Mouse (Mus musculus) neural tube, embryonic 15.5 days (tissue): ENCODE data around the gene Nusap1. TPM values are rescaled to one million over a fixed set of nuclear protein-coding genes. Genes with fewer than 3 reads are reported as not detected.

Source experiments
- ATAC-seq: fragments of 200-750 bp; cut with Nextera tagmentation; 2 replicates; pipeline ENCODE4 v1.8.0; 2017; ENCODE audit warnings: mild to moderate bottlenecking, moderate TSS enrichment, moderate library complexity; ENCODE audit not compliant: low FRiP score
- H3K27ac ChIP-seq: fragments of 300-500 bp; sonication (generic); replicated peaks from 2 replicates; pipeline ENCODE4 v1.5.1; 2015; ENCODE audit warnings: mild to moderate bottlenecking, inconsistent platforms
- H3K27me3 ChIP-seq: fragments of 300-500 bp; sonication (generic); replicated peaks from 2 replicates; pipeline ENCODE4 v1.6.1; 2015; ENCODE audit warnings: inconsistent platforms
- H3K36me3 ChIP-seq: fragments of 300-500 bp; sonication (generic); 2 replicates; pipeline ENCODE4 v1.6.1; 2015; ENCODE audit warnings: inconsistent platforms
- H3K4me1 ChIP-seq: fragments of 300-500 bp; sonication (generic); 2 replicates; pipeline ENCODE4 v1.6.1; 2015; ENCODE audit warnings: inconsistent platforms
- H3K4me2 ChIP-seq: fragments of 300-500 bp; sonication (generic); 2 replicates; pipeline ENCODE4 v1.6.1; 2015; ENCODE audit warnings: inconsistent platforms, mild to moderate bottlenecking, moderate library complexity
- H3K4me3 ChIP-seq: fragments of 300-500 bp; sonication (generic); replicated peaks from 2 replicates; pipeline ENCODE4 v1.5.1; 2015; ENCODE audit warnings: mild to moderate bottlenecking, inconsistent platforms
- H3K9ac ChIP-seq: fragments of 300-500 bp; sonication (generic); replicated peaks from 2 replicates; pipeline ENCODE4 v1.6.1; 2015; ENCODE audit warnings: mild to moderate bottlenecking, inconsistent platforms
- H3K9me3 ChIP-seq: fragments of 300-500 bp; sonication (generic); replicated peaks from 2 replicates; pipeline ENCODE4 v1.6.1; 2016; ENCODE audit warnings: inconsistent platforms
- WGBS: fragments of 180-500 bp; shearing (Covaris S2); methylation state at CpG from one replicate; pipeline ENCODE4 v1.1.7; 2015; ENCODE audit warnings: mixed read lengths; 5-methylcytosine and 5-hydroxymethylcytosine counted together
- polyA plus RNA-seq: library from polyadenylated mRNA; unstranded; fragments of >200 nt; fragmentation: Nextera tagmentation; extraction: Ambion mirVana; gene quantifications from 2 replicates; pipeline ENCODE4 v1.2.1, GENCODE M21; 2015

The Nusap1 gene
- polyA plus RNA-seq = 8.3 and 22.5 TPM in 2 replicates

- Histone ChIP-seq H3K9ac (peak within 1 kb of the TSS; percentile 41), H3K27ac (no peak within 1 kb of the TSS), H3K9me3 (no peaks in the 10 kb centered on the region), H3K4me1 (peaks cover 16% of the 10 kb centered on the region), H3K4me3 (peak within 1 kb of the TSS; percentile 67), H3K36me3 (no peaks in the 10 kb centered on the region), H3K27me3 (no peaks in the 10 kb centered on the region), H3K4me2 (peak within 1 kb of the TSS; percentile 94)
- whole genome bisulfite sequencing = under 1% methylated on average over 55 of the region's 55 CpGs
- peak; percentile 100 for ATAC-seq
These were observed at the start of gene Nusap1, which contains the start of gene Oip5 for GRCm38 (mm10) chr2:119618199-119618982. Gene Nusap1 (plus strand): TSS chr2:119618298. Gene Oip5 (minus strand): TSS chr2:119618469.

- Histone ChIP-seq H3K4me1 (no peaks in the 10 kb centered on the region), H3K9me3 (no peaks in the 10 kb centered on the region), H3K36me3 (peaks cover 36% of the 10 kb centered on the region), H3K9ac (no peak overlapping the region), H3K4me3 (no peak overlapping the region), H3K27ac (no peak overlapping the region), H3K4me2 (no peak overlapping the region), H3K27me3 (no peaks in the 10 kb centered on the region)
- 88% methylated on average over 1 of the region's 1 CpGs for WGBS
- ATAC-seq = no peak
These were observed 45.6 kb upstream of the Nusap1 start for GRCm38 (mm10) chr2:119572471-119572870.

- Histone ChIP-seq H3K36me3 (peaks cover 22% of the 10 kb centered on the region; the same call in 1 of the 2 replicates), H3K9me3 (no peaks in the 10 kb centered on the region), H3K4me1 (no peaks in the 10 kb centered on the region), H3K4me2 (no peak overlapping the region), H3K27me3 (no peaks in the 10 kb centered on the region), H3K9ac (no peak overlapping the region), H3K4me3 (no peak overlapping the region), H3K27ac (no peak overlapping the region)
- WGBS = 96% methylated on average over 3 of the region's 3 CpGs
- ATAC-seq = no peak
These were observed 36.5 kb upstream of the Nusap1 start for GRCm38 (mm10) chr2:119581571-119581970.

- WGBS = 64% methylated on average over 2 of the region's 2 CpGs
- H3K27me3 ChIP-seq = no peaks in the 10 kb centered on the region
- no peak overlapping the region for H3K4me2 ChIP-seq
These were observed 34.7 kb upstream of the Nusap1 start for GRCm38 (mm10) chr2:119583439-119583838.

GRCm38 (mm10) chr2:119584282-119584681 is 33.8 kb upstream of the Nusap1 start:
- no peak overlapping the region for H3K9ac ChIP-seq
- H3K4me1 ChIP-seq = no peaks in the 10 kb centered on the region
- no peak overlapping the region for H3K27ac ChIP-seq
- no peak overlapping the region for H3K4me2 ChIP-seq
- H3K36me3 ChIP-seq = peaks cover 12% of the 10 kb centered on the region; the same call in 1 of the 2 replicates
- H3K9me3 ChIP-seq = no peaks in the 10 kb centered on the region
- H3K4me3 ChIP-seq = no peak overlapping the region
- 94% methylated on average over 8 of the region's 8 CpGs for WGBS
- no peaks in the 10 kb centered on the region for H3K27me3 ChIP-seq
- ATAC-seq = no peak

More at GRCm38 (mm10) chr2:119583439-119583838, 34.7 kb upstream of the Nusap1 start:
- no peaks in the 10 kb centered on the region for H3K9me3 ChIP-seq
- no peak overlapping the region for H3K9ac ChIP-seq
- H3K4me1 ChIP-seq = no peaks in the 10 kb centered on the region
- H3K27ac ChIP-seq = no peak overlapping the region
- no peak for ATAC-seq
- peaks cover 14% of the 10 kb centered on the region; the same call in 1 of the 2 replicates for H3K36me3 ChIP-seq
- H3K4me3 ChIP-seq = no peak overlapping the region

- H3K4me2 ChIP-seq = no peak overlapping the region
- no peak overlapping the region for H3K27ac ChIP-seq
- 17% methylated on average over 4 of the region's 4 CpGs for WGBS
- peaks cover 9% of the 10 kb centered on the region for H3K36me3 ChIP-seq
- no peaks in the 10 kb centered on the region for H3K9me3 ChIP-seq
- H3K4me3 ChIP-seq = no peak overlapping the region
- H3K9ac ChIP-seq = no peak overlapping the region
- no peaks in the 10 kb centered on the region for H3K4me1 ChIP-seq
- no peaks in the 10 kb centered on the region for H3K27me3 ChIP-seq
- ATAC-seq = no peak
These were observed 30.7 kb upstream of the Nusap1 start for GRCm38 (mm10) chr2:119587383-119587782.

GRCm38 (mm10) chr2:119591247-119591646 is 26.9 kb upstream of the Nusap1 start:
- 95% methylated on average over 3 of the region's 3 CpGs for WGBS
- H3K4me2 ChIP-seq = no peak overlapping the region
- H3K27ac ChIP-seq = no peak overlapping the region
- H3K4me1 ChIP-seq = peaks cover 18% of the 10 kb centered on the region
- ATAC-seq = no peak
- H3K9ac ChIP-seq = no peak overlapping the region
- no peak overlapping the region for H3K4me3 ChIP-seq
- H3K27me3 ChIP-seq = no peaks in the 10 kb centered on the region
- H3K9me3 ChIP-seq = no peaks in the 10 kb centered on the region
- peaks cover 6% of the 10 kb centered on the region for H3K36me3 ChIP-seq

GRCm38 (mm10) chr2:119593765-119594112 is 24.4 kb upstream of the Nusap1 start:
- peak overlapping the region; percentile 59 for H3K4me2 ChIP-seq
- H3K9ac ChIP-seq = 0 out of 2 replicates have a peak overlapping the region, but pooled peaks have one; percentile 8
- H3K9me3 ChIP-seq = no peaks in the 10 kb centered on the region
- peak overlapping the region; percentile 92 for H3K4me3 ChIP-seq
- H3K36me3 ChIP-seq = peaks cover 25% of the 10 kb centered on the region
- H3K27me3 ChIP-seq = no peaks in the 10 kb centered on the region
- peak overlapping the region; percentile 82 for H3K27ac ChIP-seq
- 7% methylated on average over 7 of the region's 7 CpGs for WGBS
- ATAC-seq = peak; percentile 15; the same call in 1 of the 2 replicates
- H3K4me1 ChIP-seq = peaks cover 35% of the 10 kb centered on the region

- Histone ChIP-seq H3K27ac (peak overlapping the region; percentile 82), H3K27me3 (no peaks in the 10 kb centered on the region), H3K9me3 (no peaks in the 10 kb centered on the region), H3K36me3 (peaks cover 30% of the 10 kb centered on the region), H3K9ac (peak overlapping the region; percentile 77), H3K4me1 (peaks cover 36% of the 10 kb centered on the region), H3K4me3 (peak overlapping the region; percentile 92), H3K4me2 (peak overlapping the region; percentile 59)
- ATAC-seq = peak; percentile 99
- under 1% methylated on average over 61 of the region's 61 CpGs for WGBS
These were observed 23.8 kb upstream of the Nusap1 start for GRCm38 (mm10) chr2:119594113-119594981.

GRCm38 (mm10) chr2:119595308-119595707 is 22.8 kb upstream of the Nusap1 start:
- peak overlapping the region; percentile 59 for H3K4me2 ChIP-seq
- H3K4me3 ChIP-seq = peak overlapping the region; percentile 92
- H3K9ac ChIP-seq = peak overlapping the region; percentile 77; the same call in 1 of the 2 replicates
- peaks cover 37% of the 10 kb centered on the region for H3K36me3 ChIP-seq
- no peaks in the 10 kb centered on the region for H3K27me3 ChIP-seq
- H3K27ac ChIP-seq = no peak overlapping the region
- WGBS = 51% methylated on average over 4 of the region's 4 CpGs
- peaks cover 38% of the 10 kb centered on the region for H3K4me1 ChIP-seq
- no peak for ATAC-seq
- no peaks in the 10 kb centered on the region for H3K9me3 ChIP-seq

GRCm38 (mm10) chr2:119596781-119597330 is 21.2 kb upstream of the Nusap1 start:
- Histone ChIP-seq H3K4me3 (no peak overlapping the region), H3K36me3 (peaks cover 36% of the 10 kb centered on the region), H3K4me1 (peaks cover 50% of the 10 kb centered on the region), H3K9ac (no peak overlapping the region), H3K27ac (no peak overlapping the region), H3K4me2 (no peak overlapping the region), H3K27me3 (no peaks in the 10 kb centered on the region), H3K9me3 (no peaks in the 10 kb centered on the region)
- WGBS = 96% methylated on average over 8 of the region's 8 CpGs
- ATAC-seq = no peak
